Mouse (Mus musculus): Measurements from ENCODE around the gene Ankzf1. TPM values are rescaled to one million over a fixed set of nuclear protein-coding genes. Genes with fewer than 3 reads are reported as not detected.

Ankzf1 gene
- total and polyA plus RNA-seq, 3 experiments: 5.5 to 16.7 TPM; not detected in 1

DNA sequence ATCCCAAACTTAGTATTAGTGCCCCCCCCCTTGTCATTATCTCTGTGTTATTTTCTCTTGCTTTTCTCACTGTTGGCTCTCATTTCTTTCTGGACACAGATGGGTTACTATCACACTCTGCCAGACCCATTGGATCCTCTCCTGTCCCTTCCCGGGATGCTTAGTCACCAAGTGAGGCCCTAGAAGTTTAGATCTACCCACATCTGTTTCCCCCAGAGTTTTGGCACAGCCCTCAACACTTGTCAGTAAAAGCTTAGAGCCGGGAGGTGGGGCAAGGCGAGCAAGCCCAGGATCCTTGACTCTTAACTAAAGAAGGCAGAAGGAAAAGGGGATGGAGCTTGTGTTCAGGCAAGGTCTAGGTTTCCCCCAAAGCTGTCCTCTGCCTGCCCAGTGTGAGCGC is 37.2 kb downstream of the Ankzf1 start (continued):
- TF ChIP-seq JUND (IDR thresholded peaks at IDR 0.05; ENCODE audit: low read depth, low read length): no peak
- TF ChIP-seq MAX (IDR thresholded peaks at IDR 0.05; ENCODE audit: low read length): no peak
- TF ChIP-seq MYB (IDR thresholded peaks at IDR 0.05; ENCODE audit: low read depth, low read length): no peak; the same call in 1 of the 2 replicates
- TF ChIP-seq ZMIZ1 (IDR thresholded peaks at IDR 0.05; ENCODE audit: low read depth, low read length): no peak
- no peak for TF ChIP-seq E2F4 (IDR thresholded peaks at IDR 0.05; ENCODE audit: borderline replicate concordance, low read depth, low read length)
- TF ChIP-seq ELF1 (IDR thresholded peaks at IDR 0.05; ENCODE audit: low read depth, low read length): no peak
- TF ChIP-seq TAL1 (IDR thresholded peaks at IDR 0.05; ENCODE audit: low read length): peak; percentile 93
- no peak for TF ChIP-seq MAZ (IDR thresholded peaks at IDR 0.05; ENCODE audit: low read depth, low read length)
- peak; percentile 88 to 91 for TF ChIP-seq EP300 (IDR thresholded peaks at IDR 0.05; ENCODE audit: low read depth in 1 of 2, low read length in 2 of 2)
- 0 out of 2 replicates have a peak, but pooled peaks have one; percentile 15 for TF ChIP-seq NRF1 (IDR thresholded peaks at IDR 0.05; ENCODE audit: insufficient read depth, low read depth, low read length, poor library complexity, severe bottlenecking)
- TF ChIP-seq BHLHE40 (IDR thresholded peaks at IDR 0.05; ENCODE audit: borderline replicate concordance, low read depth, low read length): no peak
- TF ChIP-seq GATA1 (IDR thresholded peaks at IDR 0.05; ENCODE audit: low read depth, low read length): peak; percentile 77
- TF ChIP-seq GABPA (IDR thresholded peaks at IDR 0.05; ENCODE audit: low read depth, low read length): no peak

DNA sequence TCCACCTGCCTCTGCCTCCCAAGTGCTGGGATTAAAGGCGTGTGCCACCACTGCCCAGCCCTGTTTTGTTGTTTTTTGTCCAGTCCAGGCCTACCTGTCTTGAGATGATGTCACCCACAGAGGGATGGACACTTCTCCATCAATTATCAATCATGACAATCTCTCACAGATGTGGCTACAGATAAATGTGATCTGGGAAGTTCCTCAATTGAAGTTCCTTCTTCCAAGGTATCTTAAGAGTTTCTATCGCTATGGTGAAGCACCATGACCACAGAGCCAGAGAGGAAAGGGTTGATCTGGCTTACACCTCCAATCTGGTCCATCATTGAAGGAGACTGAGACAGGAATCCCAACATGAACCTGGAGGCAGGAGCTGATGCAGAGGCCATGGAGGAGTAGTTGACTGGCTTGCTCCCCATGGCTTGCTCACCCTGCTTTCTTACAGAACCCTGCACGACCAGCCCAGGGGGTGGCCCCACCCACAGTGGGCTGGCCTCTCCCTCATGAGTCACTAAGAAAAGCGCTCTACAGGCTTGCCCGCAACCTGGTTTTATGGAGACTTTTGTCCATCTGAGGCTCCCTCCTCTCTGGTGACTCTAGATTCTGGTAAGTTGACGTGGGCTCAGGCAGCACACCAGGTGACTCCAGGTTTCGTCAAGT is 38.5 kb downstream of the Ankzf1 start:
- H3K27me3 ChIP-seq (ENCODE audit: control insufficient read depth in 1 of 2, insufficient read depth in 2 of 2, low read length in 2 of 2): no peaks in the 10 kb centered on the region
- peaks cover 28 to 55% of the 10 kb centered on the region in 2 experiments for H3K4me1 ChIP-seq (ENCODE audit: control insufficient read depth in 1 of 2, insufficient read depth in 2 of 2, low read length in 2 of 2)
- H3K9me3 ChIP-seq (replicated peaks; ENCODE audit: insufficient read depth, low read length): no peaks in the 10 kb centered on the region
- peaks cover 0 to 47% of the 10 kb centered on the region in 2 experiments; a peak in 2 of 4 replicates for H3K36me3 ChIP-seq (ENCODE audit: control insufficient read depth in 1 of 2, insufficient read depth in 2 of 2, low read length in 2 of 2)
- H3K9ac ChIP-seq (ENCODE audit: control insufficient read depth, low read depth, low read length, poor library complexity, severe bottlenecking): no peak overlapping the region
- peak; percentile 75 for DNase-seq (ENCODE audit: low read depth, low spot score)
- H3K27ac ChIP-seq (ENCODE audit: control insufficient read depth, low read depth, low read length): no peak overlapping the region
- no peaks in the 10 kb centered on the region for H3K79me2 ChIP-seq (ENCODE audit: control insufficient read depth, insufficient read depth, low read length, poor library complexity)
- no peak overlapping the region for H3K4me3 ChIP-seq (ENCODE audit: control insufficient read depth in 1 of 2, insufficient read depth in 1 of 2, low read depth in 2 of 2, low read length in 2 of 2)
- TF ChIP-seq MYC (IDR thresholded peaks at IDR 0.05; ENCODE audit: low read depth, low read length): no peak
- TF ChIP-seq EP300 (IDR thresholded peaks at IDR 0.05; ENCODE audit: low read depth in 1 of 2, low read length in 2 of 2): peak; percentile 19 to 75; a peak in 2 of 4 replicates
- TF ChIP-seq ZC3H11A (IDR thresholded peaks at IDR 0.05; ENCODE audit: low read depth, low read length): no peak
- TF ChIP-seq ELF1 (IDR thresholded peaks at IDR 0.05; ENCODE audit: low read depth, low read length): no peak
- no peak for TF ChIP-seq RAD21 (IDR thresholded peaks at IDR 0.05; ENCODE audit: low read depth, low read length)
- TF ChIP-seq ZKSCAN1 (IDR thresholded peaks at IDR 0.05; ENCODE audit: low read depth, low read length): no peak
- TF ChIP-seq CHD2 (IDR thresholded peaks at IDR 0.05; ENCODE audit: low read length): no peak
- peak; percentile 86 for TF ChIP-seq GATA1 (IDR thresholded peaks at IDR 0.05; ENCODE audit: low read depth, low read length)
- peak; percentile 53 for TF ChIP-seq ETS1 (IDR thresholded peaks at IDR 0.05; ENCODE audit: low read depth, low read length)
- no peak for TF ChIP-seq UBTF (IDR thresholded peaks at IDR 0.05; ENCODE audit: borderline replicate concordance, insufficient read depth, low read depth, low read length)
- no peak for TF ChIP-seq SMC3 (IDR thresholded peaks at IDR 0.05; ENCODE audit: low read depth, low read length)
- no peak for TF ChIP-seq POLR2AphosphoS2 (IDR thresholded peaks at IDR 0.05; ENCODE audit: low read length)
- TF ChIP-seq BHLHE40 (IDR thresholded peaks at IDR 0.05; ENCODE audit: borderline replicate concordance, low read depth, low read length): no peak
- no peak for TF ChIP-seq MXI1 (IDR thresholded peaks at IDR 0.05; ENCODE audit: low read depth, low read length)
- no peak for TF ChIP-seq KAT2A (conservative IDR thresholded peaks at IDR 0.05; ENCODE audit: low read depth, low read length)
- TF ChIP-seq SIN3A (IDR thresholded peaks at IDR 0.05; ENCODE audit: low read length): 0 out of 2 replicates have a peak, but pooled peaks have one; percentile 27
- no peak for TF ChIP-seq NRF1 (IDR thresholded peaks at IDR 0.05; ENCODE audit: insufficient read depth, low read depth, low read length, poor library complexity, severe bottlenecking)
- no peak for TF ChIP-seq POLR2A (IDR thresholded peaks at IDR 0.05; ENCODE audit: control insufficient read depth in 1 of 2, insufficient read depth in 1 of 2, low read depth in 1 of 2, low read length in 2 of 2, poor library complexity in 1 of 2)
- TF ChIP-seq ZMIZ1 (IDR thresholded peaks at IDR 0.05; ENCODE audit: low read depth, low read length): no peak
- TF ChIP-seq JUND (IDR thresholded peaks at IDR 0.05; ENCODE audit: low read depth, low read length): no peak
- TF ChIP-seq RCOR1 (IDR thresholded peaks at IDR 0.05; ENCODE audit: low read depth, low read length): peak; percentile 47; the same call in 1 of the 2 replicates
- TF ChIP-seq MYB (IDR thresholded peaks at IDR 0.05; ENCODE audit: low read depth, low read length): no peak
- no peak for TF ChIP-seq E2F4 (IDR thresholded peaks at IDR 0.05; ENCODE audit: borderline replicate concordance, low read depth, low read length)
- TF ChIP-seq USF2 (IDR thresholded peaks at IDR 0.05; ENCODE audit: borderline replicate concordance in 1 of 2, insufficient read depth in 1 of 2, low read depth in 1 of 2, low read length in 2 of 2): no peak
- no peak for TF ChIP-seq ZNF384 (IDR thresholded peaks at IDR 0.05; ENCODE audit: low read depth, low read length)
- no peak for TF ChIP-seq TAL1 (IDR thresholded peaks at IDR 0.05; ENCODE audit: low read length)
- no peak for TF ChIP-seq MAFK (IDR thresholded peaks at IDR 0.05; ENCODE audit: borderline replicate concordance, low read depth, low read length)
- TF ChIP-seq MAX (IDR thresholded peaks at IDR 0.05; ENCODE audit: low read length): no peak
- 0 out of 2 replicates have a peak, but pooled peaks have one; percentile 18 for TF ChIP-seq TCF12 (IDR thresholded peaks at IDR 0.05; ENCODE audit: low read depth, low read length)

All from MEL (cell line).